Mouse (Mus musculus): Measurements from ENCODE around the gene Olfr1049. TPM values are rescaled to one million over a fixed set of nuclear protein-coding genes. Genes with fewer than 3 reads are reported as not detected.

Olfr1049 gene
- polyA plus RNA-seq (2012; rRNA removed; ENCODE audit: low replicate concordance) = not detected in 2 replicates

GRCm38 (mm10) chr2:86258228-86258627 lies at the start of gene Olfr1049:
Gene Olfr1049, minus strand, starts transcription at chr2:86258328.

DNA sequence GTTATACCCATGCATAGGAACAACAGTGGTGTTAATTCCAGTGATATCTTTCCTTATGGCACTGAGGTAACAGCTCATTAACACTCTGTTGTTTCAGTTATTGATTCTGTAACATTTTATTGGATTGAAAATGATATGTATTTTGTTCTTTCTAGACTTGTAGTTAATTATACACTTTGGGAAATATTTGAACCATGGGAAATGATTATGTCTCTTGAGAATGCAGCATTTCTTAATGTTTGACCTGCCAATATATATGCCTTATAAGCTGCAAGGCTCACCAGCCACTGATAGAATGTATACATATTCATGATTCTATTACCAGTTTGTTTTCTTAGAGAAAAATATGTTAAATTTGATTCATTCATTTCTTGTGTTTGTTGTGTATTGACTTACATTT lies 34.0 kb upstream of the Olfr1049 start, which contains the start of gene Olfr1052:
Gene Olfr1052 (plus strand): TSS at position 301 of the 400 bp plus-strand sequence.

DNA sequence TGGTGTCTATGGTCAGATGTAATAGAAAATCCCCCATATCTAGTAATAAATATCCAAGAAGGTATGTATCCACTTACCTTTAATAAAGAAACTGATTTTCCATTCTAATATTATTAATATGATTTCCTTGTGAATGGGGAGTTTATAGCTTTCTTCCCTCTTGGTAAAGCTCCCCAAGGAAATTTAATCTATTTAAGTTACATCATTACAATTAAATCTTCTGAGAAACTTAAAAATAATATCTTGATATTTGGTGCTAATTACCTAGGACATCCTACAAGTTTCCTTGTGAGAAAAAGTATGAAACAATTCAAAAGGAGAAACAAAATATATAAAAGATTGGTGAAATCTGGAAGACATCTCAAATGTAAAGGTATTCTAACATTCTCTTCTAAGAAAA lies 20.9 kb upstream of the Olfr1049 start, which contains the start of gene Olfr1051:
Gene Olfr1051 (minus strand): TSS at position 101 of the 400 bp plus-strand sequence.

GRCm38 (mm10) chr2:86240189-86240588 lies 17.9 kb downstream of the Olfr1049 start, which contains the start of gene Olfr1048:
Gene Olfr1048, minus strand, starts transcription at chr2:86240289.

GRCm38 (mm10) chr2:86231301-86231700 lies 26.8 kb downstream of the Olfr1049 start, which contains the start of gene Olfr1047:
Gene Olfr1047, minus strand, starts transcription at chr2:86231401.

GRCm38 (mm10) chr2:86219214-86219613 lies 38.9 kb downstream of the Olfr1049 start, which contains the start of gene Olfr1046:
Gene Olfr1046, minus strand, starts transcription at chr2:86219314.

Other genes starting within 250 kb of the Olfr1049 start
- gene Olfr1033, start 237.7 kb downstream of the Olfr1049 start, polyA plus RNA-seq (2012; rRNA removed; ENCODE audit: low replicate concordance) = 1.3 and 1.7 TPM in 2 replicates
- gene Olfr1034, start 212.5 kb downstream of the Olfr1049 start, polyA plus RNA-seq (2012; rRNA removed; ENCODE audit: low replicate concordance) = 0.23 and 0.26 TPM in 2 replicates
- gene Olfr1036, start 184.3 kb downstream of the Olfr1049 start, polyA plus RNA-seq (2012; rRNA removed; ENCODE audit: low replicate concordance) = not detected in 2 replicates
- not detected in 2 replicates for gene Olfr1037, start 170.9 kb downstream of the Olfr1049 start, polyA plus RNA-seq (2012; rRNA removed; ENCODE audit: low replicate concordance)
- not detected in 2 replicates for gene Olfr1039, start 122.4 kb downstream of the Olfr1049 start, polyA plus RNA-seq (2012; rRNA removed; ENCODE audit: low replicate concordance)
- gene Olfr1040, start 111.6 kb downstream of the Olfr1049 start, polyA plus RNA-seq (2012; rRNA removed; ENCODE audit: low replicate concordance) = not detected in 2 replicates
- not detected in 2 replicates for gene Olfr1042, start 96.5 kb downstream of the Olfr1049 start, polyA plus RNA-seq (2012; rRNA removed; ENCODE audit: low replicate concordance)
- not detected in 2 replicates for gene Olfr1043, start 90.8 kb downstream of the Olfr1049 start, polyA plus RNA-seq (2012; rRNA removed; ENCODE audit: low replicate concordance)
- not detected in 2 replicates for gene Olfr1044, start 80.5 kb downstream of the Olfr1049 start, polyA plus RNA-seq (2012; rRNA removed; ENCODE audit: low replicate concordance)
- not detected in 2 replicates for gene Olfr52, start 72.6 kb downstream of the Olfr1049 start, polyA plus RNA-seq (2012; rRNA removed; ENCODE audit: low replicate concordance)
- not detected in 2 replicates for gene Olfr1045, start 55.3 kb downstream of the Olfr1049 start, polyA plus RNA-seq (2012; rRNA removed; ENCODE audit: low replicate concordance)
- not detected in 2 replicates for gene Olfr1046, start 39.0 kb downstream of the Olfr1049 start, polyA plus RNA-seq (2012; rRNA removed; ENCODE audit: low replicate concordance)
- not detected in 2 replicates for gene Olfr1047, start 26.9 kb downstream of the Olfr1049 start, polyA plus RNA-seq (2012; rRNA removed; ENCODE audit: low replicate concordance)
- gene Olfr1048, start 18.0 kb downstream of the Olfr1049 start, polyA plus RNA-seq (2012; rRNA removed; ENCODE audit: low replicate concordance) = not detected in 2 replicates
- not detected in 2 replicates for gene Olfr1051, start 20.8 kb upstream of the Olfr1049 start, polyA plus RNA-seq (2012; rRNA removed; ENCODE audit: low replicate concordance)
- not detected in 2 replicates for gene Olfr1052, start 34.1 kb upstream of the Olfr1049 start, polyA plus RNA-seq (2012; rRNA removed; ENCODE audit: low replicate concordance)
- not detected in 2 replicates for gene Olfr1053, start 57.0 kb upstream of the Olfr1049 start, polyA plus RNA-seq (2012; rRNA removed; ENCODE audit: low replicate concordance)
- gene Olfr1054, start 77.1 kb upstream of the Olfr1049 start, polyA plus RNA-seq (2012; rRNA removed; ENCODE audit: low replicate concordance) = not detected in 2 replicates
- gene Olfr1055, start 92.0 kb upstream of the Olfr1049 start, polyA plus RNA-seq (2012; rRNA removed; ENCODE audit: low replicate concordance) = not detected in 2 replicates
- gene Olfr1056, start 104.1 kb upstream of the Olfr1049 start, polyA plus RNA-seq (2012; rRNA removed; ENCODE audit: low replicate concordance) = not detected in 2 replicates
- not detected in 2 replicates for gene Olfr1057, start 120.1 kb upstream of the Olfr1049 start, polyA plus RNA-seq (2012; rRNA removed; ENCODE audit: low replicate concordance)
- gene Olfr1058, start 130.2 kb upstream of the Olfr1049 start, polyA plus RNA-seq (2012; rRNA removed; ENCODE audit: low replicate concordance) = not detected in 2 replicates
- not detected in 2 replicates for gene Olfr1061, start 155.7 kb upstream of the Olfr1049 start, polyA plus RNA-seq (2012; rRNA removed; ENCODE audit: low replicate concordance)
- gene Olfr1062, start 168.4 kb upstream of the Olfr1049 start, polyA plus RNA-seq (2012; rRNA removed; ENCODE audit: low replicate concordance) = not detected in 2 replicates
- gene Olfr1065, start 192.3 kb upstream of the Olfr1049 start, polyA plus RNA-seq (2012; rRNA removed; ENCODE audit: low replicate concordance) = not detected in 2 replicates
- gene Olfr1066, start 197.9 kb upstream of the Olfr1049 start, polyA plus RNA-seq (2012; rRNA removed; ENCODE audit: low replicate concordance) = not detected in 2 replicates
- gene Olfr228, start 229.1 kb upstream of the Olfr1049 start, polyA plus RNA-seq (2012; rRNA removed; ENCODE audit: low replicate concordance) = not detected in 2 replicates